Mouse (Mus musculus): ENCODE measurements around the gene Rfxank.

Rfxank gene

GRCm38 (mm10) chr8:70110451-70110850 lies 28.5 kb downstream of the Rfxank start:
- DNase-seq (ENCODE audit: low spot score in 2 of 2): no peak

GRCm38 (mm10) chr8:70104922-70105321 lies 34.0 kb downstream of the Rfxank start:
- no peak for DNase-seq (ENCODE audit: low spot score in 2 of 2)

GRCm38 (mm10) chr8:70104506-70104905 lies 34.4 kb downstream of the Rfxank start:
- peak in 1 of 2 experiments; percentile 25 for DNase-seq (ENCODE audit: low spot score in 2 of 2)

GRCm38 (mm10) chr8:70100241-70100640 lies 38.7 kb downstream of the Rfxank start:
- DNase-seq (ENCODE audit: low spot score in 2 of 2): no peak

- no peak for DNase-seq (ENCODE audit: low spot score in 2 of 2)
These were observed 39.7 kb downstream of the Rfxank start for GRCm38 (mm10) chr8:70099276-70099675.

- no peak for DNase-seq (ENCODE audit: low spot score in 2 of 2)
These were observed 46.2 kb downstream of the Rfxank start for GRCm38 (mm10) chr8:70092786-70093185.

- no peak for DNase-seq (ENCODE audit: low spot score in 2 of 2)
These were observed 49.5 kb downstream of the Rfxank start for GRCm38 (mm10) chr8:70089296-70089960.

- no peak for DNase-seq (ENCODE audit: low spot score in 2 of 2)
These were observed 50.9 kb downstream of the Rfxank start for GRCm38 (mm10) chr8:70087836-70088650.

- DNase-seq (ENCODE audit: low spot score in 2 of 2): no peak
These were observed 51.7 kb downstream of the Rfxank start for GRCm38 (mm10) chr8:70087237-70087636.

GRCm38 (mm10) chr8:70086151-70086550 lies 52.8 kb downstream of the Rfxank start:
- DNase-seq (ENCODE audit: low spot score in 2 of 2): no peak

- no peak for DNase-seq (ENCODE audit: low spot score in 2 of 2)
These were observed 54.5 kb downstream of the Rfxank start for GRCm38 (mm10) chr8:70084191-70085065.

GRCm38 (mm10) chr8:70083285-70083684 lies 55.7 kb downstream of the Rfxank start, which contains the start of gene Hapln4:
Gene Hapln4 (plus strand): TSS chr8:70083457.
- DNase-seq (ENCODE audit: low spot score in 2 of 2): peak in 1 of 2 experiments; percentile 27

GRCm38 (mm10) chr8:70081976-70082375 lies 57.0 kb downstream of the Rfxank start:
- no peak for DNase-seq (ENCODE audit: low spot score in 2 of 2)

Measured in urinary bladder, postnatal 36 days (tissue).